Mouse (Mus musculus) hindbrain, embryonic 12.5 days (tissue): ENCODE measurements around the gene Rab2b. TPM values are rescaled to one million over a fixed set of nuclear protein-coding genes. Genes with fewer than 3 reads are reported as not detected.
A peak's percentile ranks its signal among the peaks of the same experiment; 100 is the strongest.

ENCODE experiments used
- ATAC-seq: fragments of 200-750 bp; cut with Nextera tagmentation; 2 replicates; pipeline ENCODE4 v1.8.0; 2017; ENCODE audit warnings: moderate TSS enrichment; ENCODE audit not compliant: low FRiP score
- H3K27ac ChIP-seq: fragments of 300-500 bp; sonication (generic); 2 replicates; pipeline ENCODE4 v1.5.1; 2016; ENCODE audit warnings: mild to moderate bottlenecking
- H3K27me3 ChIP-seq: fragments of 300-500 bp; sonication (generic); 2 replicates; pipeline ENCODE4 v1.6.1; 2016; ENCODE audit warnings: mild to moderate bottlenecking
- H3K36me3 ChIP-seq: fragments of 300-500 bp; sonication (generic); 2 replicates; pipeline ENCODE4 v1.6.1; 2016; ENCODE audit warnings: mild to moderate bottlenecking
- H3K4me1 ChIP-seq: fragments of 300-500 bp; sonication (generic); 2 replicates; pipeline ENCODE4 v1.6.1; 2016
- H3K4me2 ChIP-seq: fragments of 300-500 bp; sonication (generic); replicated peaks from 2 replicates; pipeline ENCODE4 v1.6.1; 2016; ENCODE audit warnings: mild to moderate bottlenecking
- H3K4me3 ChIP-seq: fragments of 300-500 bp; sonication (generic); 2 replicates; pipeline ENCODE4 v1.5.1; 2016; ENCODE audit warnings: mild to moderate bottlenecking
- H3K9ac ChIP-seq: fragments of 300-500 bp; sonication (generic); 2 replicates; pipeline ENCODE4 v1.6.1; 2016; ENCODE audit warnings: mild to moderate bottlenecking, moderate library complexity
- H3K9me3 ChIP-seq: fragments of 300-500 bp; sonication (generic); replicated peaks from 2 replicates; pipeline ENCODE4 v1.6.1; 2016; ENCODE audit warnings: mild to moderate bottlenecking
- WGBS: fragments of 180-500 bp; shearing (Covaris S2); methylation state at CpG from one replicate; pipeline ENCODE4 v1.1.7; 2016; 5-methylcytosine and 5-hydroxymethylcytosine counted together
- polyA plus RNA-seq: library from polyadenylated mRNA; unstranded; fragments of >200 nt; fragmentation: Nextera tagmentation; extraction: Ambion mirVana; gene quantifications from 2 replicates; pipeline ENCODE4 v1.2.1, GENCODE M21; 2016

Rab2b gene
- polyA plus RNA-seq, 1 experiment from 2014 or later: 40.6 TPM

DNA sequence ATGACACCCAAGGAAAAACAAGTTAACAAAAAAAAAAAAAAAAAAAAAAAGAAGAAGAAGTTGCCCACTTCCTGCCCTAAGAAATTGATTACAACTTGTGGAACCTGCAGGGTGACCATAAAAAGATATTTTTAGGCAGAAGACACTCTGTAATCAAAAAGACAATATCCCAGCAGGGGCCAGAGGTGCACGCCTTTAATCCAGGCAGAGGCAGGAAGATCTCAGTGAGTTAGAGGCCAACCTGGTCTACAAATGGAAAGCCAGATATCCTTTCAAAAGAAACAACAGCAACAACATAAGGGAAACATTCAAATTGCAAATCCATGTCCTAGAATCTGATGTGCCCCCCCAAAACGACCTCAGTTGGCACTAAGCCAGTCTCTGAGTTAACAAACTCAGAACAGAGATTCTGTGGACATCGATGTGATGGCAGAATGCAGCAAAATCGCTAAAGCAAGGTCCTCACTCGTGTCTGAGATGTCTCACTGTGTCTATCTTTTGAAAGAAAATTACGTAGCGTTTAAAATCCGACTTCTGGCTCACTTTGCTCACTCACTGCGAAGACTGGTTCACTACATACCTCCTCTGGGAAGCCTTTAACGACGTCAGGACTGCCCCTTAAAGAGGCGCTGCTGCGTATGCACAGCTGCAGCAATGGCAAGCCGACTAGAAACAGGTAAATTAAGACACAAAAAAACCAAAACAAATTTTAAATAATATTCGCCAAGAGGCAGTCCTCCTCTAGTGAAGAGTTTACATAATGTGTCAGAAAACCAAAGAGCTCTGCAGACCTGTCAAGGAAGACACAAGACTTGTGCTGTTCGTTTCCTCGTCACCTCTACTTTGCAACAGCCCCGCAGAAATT is 22.8 kb downstream of the Rab2b start:
- Histone ChIP-seq H3K9me3 (no peaks in the 10 kb centered on the region), H3K27me3 (no peaks in the 10 kb centered on the region), H3K4me2 (peak overlapping the region; percentile 78), H3K9ac (peak overlapping the region; percentile 77), H3K27ac (peak overlapping the region; percentile 93), H3K4me3 (peak overlapping the region; percentile 72), H3K36me3 (0 out of 2 replicates have a peak, but pooled peaks cover 5% of the 10 kb centered on the region), H3K4me1 (peaks cover 13% of the 10 kb centered on the region)
- WGBS: 9% methylated on average over 18 of the region's 18 CpGs
- ATAC-seq: no peak

DNA sequence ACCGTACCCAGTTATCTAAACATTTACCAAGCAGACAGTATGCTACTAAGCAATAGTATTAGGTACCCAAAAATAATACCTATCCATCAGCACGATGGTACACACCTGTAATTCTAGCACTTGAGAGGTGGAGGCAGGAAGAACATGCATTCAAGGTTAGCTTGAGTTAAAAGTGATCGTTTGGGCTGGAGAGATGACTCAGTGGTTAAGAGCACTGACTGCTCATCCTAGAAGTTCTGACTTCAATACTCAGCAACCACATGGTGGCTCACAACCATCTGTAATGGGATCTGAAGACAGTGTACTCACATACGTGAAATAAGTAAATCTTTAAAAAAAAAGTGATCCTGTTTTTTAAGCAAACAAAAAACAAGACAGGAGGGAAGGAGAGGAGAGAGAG is 33.2 kb downstream of the Rab2b start:
- no peaks in the 10 kb centered on the region for H3K36me3 ChIP-seq
- no peak for ATAC-seq
- 86% methylated on average over 4 of the region's 4 CpGs for WGBS

DNA sequence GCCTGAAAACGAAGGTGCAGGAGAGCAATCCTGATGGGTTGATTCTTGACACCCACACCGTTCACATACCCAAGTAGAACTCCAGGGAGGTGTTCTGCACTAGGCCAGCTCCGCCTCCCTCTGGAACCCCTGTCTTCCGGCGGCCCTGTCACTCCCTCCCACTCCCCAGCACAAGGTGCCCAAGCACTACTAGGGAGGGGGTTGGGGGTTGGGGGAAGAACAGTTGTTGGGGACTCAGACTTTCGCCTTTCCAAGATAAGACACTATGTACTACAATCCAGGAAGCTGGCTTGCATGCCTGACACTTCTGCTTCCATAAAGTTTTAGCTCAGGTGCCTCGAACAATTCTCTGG is 34.7 kb downstream of the Rab2b start:
- Histone ChIP-seq H3K9ac (peak overlapping the region; percentile 79), H3K36me3 (0 out of 2 replicates have a peak, but pooled peaks cover 3% of the 10 kb centered on the region), H3K4me3 (peak overlapping the region; percentile 69), H3K4me2 (peak overlapping the region; percentile 87), H3K4me1 (peaks cover 14% of the 10 kb centered on the region), H3K27me3 (no peaks in the 10 kb centered on the region), H3K27ac (peak overlapping the region; percentile 62), H3K9me3 (no peaks in the 10 kb centered on the region)
- peak; percentile 83 for ATAC-seq
- 10% methylated on average over 7 of the region's 7 CpGs for WGBS

More for the DNA sequence above, 33.2 kb downstream of the Rab2b start:
- no peak overlapping the region for H3K9ac ChIP-seq
- no peak overlapping the region for H3K27ac ChIP-seq
- no peaks in the 10 kb centered on the region for H3K9me3 ChIP-seq
- no peak overlapping the region for H3K4me3 ChIP-seq
- no peak overlapping the region for H3K4me2 ChIP-seq
- H3K4me1 ChIP-seq: peaks cover 14% of the 10 kb centered on the region
- no peaks in the 10 kb centered on the region for H3K27me3 ChIP-seq

DNA sequence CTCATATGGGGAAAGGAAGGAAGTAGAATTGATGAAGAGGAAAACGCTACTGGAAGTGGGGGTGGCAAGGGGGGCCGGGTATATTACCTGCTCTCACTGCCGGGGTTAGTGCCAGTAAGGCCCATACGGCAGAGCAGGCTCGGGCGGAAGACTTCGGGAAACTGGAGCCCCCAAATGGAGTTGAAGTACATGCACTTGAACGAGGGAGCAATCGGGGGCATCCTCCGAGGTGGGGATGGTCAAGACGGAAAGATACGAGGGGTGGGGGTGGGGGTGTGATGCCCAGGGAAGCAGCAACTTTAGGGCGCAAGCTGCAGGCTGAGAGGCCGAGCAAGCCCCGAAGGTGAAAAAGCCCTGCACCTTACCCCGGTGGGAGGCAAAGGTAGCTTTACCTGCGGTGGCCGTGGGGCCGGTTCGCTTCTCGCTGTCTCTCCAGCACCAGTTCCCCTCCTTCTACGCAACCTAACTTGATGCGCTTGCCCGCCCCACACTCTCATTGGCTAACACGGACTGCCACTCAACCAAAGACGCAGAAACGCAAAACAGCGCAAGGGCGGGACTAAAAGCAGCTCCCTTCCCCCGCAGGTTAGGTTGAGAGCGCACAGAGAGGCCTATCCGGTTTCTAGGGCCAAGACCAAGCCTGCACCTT is 35.2 kb downstream of the Rab2b start:
- no peaks in the 10 kb centered on the region for H3K9me3 ChIP-seq
- peak overlapping the region; percentile 87 for H3K4me2 ChIP-seq
- peaks cover 14% of the 10 kb centered on the region for H3K4me1 ChIP-seq
- H3K36me3 ChIP-seq: 0 out of 2 replicates have a peak, but pooled peaks cover 3% of the 10 kb centered on the region
- peak overlapping the region; percentile 79 for H3K9ac ChIP-seq
- ATAC-seq: peak; percentile 100
- peak overlapping the region; percentile 62 for H3K27ac ChIP-seq
- no peaks in the 10 kb centered on the region for H3K27me3 ChIP-seq
- peak overlapping the region; percentile 69 for H3K4me3 ChIP-seq
- 0% methylated on average over 32 of the region's 32 CpGs for WGBS

DNA sequence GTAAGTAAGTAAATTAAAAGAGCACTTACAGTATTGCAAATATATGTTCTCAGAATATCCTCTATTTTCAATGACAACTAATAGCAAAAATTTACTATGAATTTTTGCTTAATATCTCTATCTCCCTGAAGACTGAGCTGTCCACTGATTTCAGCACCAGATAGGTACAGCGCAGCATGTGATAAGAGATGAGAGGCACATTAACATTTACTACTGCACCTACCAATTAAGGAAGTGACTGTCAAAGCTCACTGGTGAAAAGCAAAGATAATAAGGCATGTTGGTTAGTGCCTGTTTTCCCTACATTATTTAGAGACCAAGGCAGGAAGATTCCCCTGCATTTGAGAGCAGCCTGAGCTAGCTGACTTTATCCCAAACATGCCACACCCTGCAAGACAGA is 43.1 kb downstream of the Rab2b start:
- no peak overlapping the region for H3K4me2 ChIP-seq
- no peaks in the 10 kb centered on the region for H3K27me3 ChIP-seq
- H3K36me3 ChIP-seq: peaks cover 61% of the 10 kb centered on the region
- no peak for ATAC-seq
- H3K4me1 ChIP-seq: no peaks in the 10 kb centered on the region
- H3K27ac ChIP-seq: no peak overlapping the region
- H3K9me3 ChIP-seq: no peaks in the 10 kb centered on the region
- H3K4me3 ChIP-seq: no peak overlapping the region
- no peak overlapping the region for H3K9ac ChIP-seq
- WGBS: 94% methylated on average over 1 of the region's 1 CpGs

DNA sequence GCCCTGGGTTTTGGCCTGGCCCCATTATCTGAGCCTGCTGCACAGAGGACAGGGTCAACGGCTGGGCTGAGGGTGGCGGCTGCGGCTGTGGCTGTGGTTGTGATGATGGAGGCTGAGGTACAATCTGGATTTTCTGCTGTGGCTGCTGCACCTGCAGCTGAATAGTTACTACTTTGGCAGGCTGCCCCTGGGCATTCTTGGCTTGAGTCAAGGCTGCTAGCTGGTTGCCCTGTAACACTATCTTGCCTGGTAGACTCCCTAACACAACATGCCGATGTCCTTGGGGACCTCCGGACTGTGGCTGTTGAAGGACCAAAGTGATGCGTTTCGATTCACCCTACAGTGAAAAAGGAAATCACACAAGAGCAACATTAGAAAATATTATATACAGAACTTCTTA is 44.2 kb downstream of the Rab2b start:
- Histone ChIP-seq H3K4me3 (no peak overlapping the region), H3K9me3 (no peaks in the 10 kb centered on the region), H3K9ac (no peak overlapping the region), H3K36me3 (peaks cover 69% of the 10 kb centered on the region), H3K27me3 (no peaks in the 10 kb centered on the region), H3K4me2 (no peak overlapping the region), H3K4me1 (no peaks in the 10 kb centered on the region), H3K27ac (no peak overlapping the region)
- WGBS: 95% methylated on average over 7 of the region's 7 CpGs
- no peak for ATAC-seq

DNA sequence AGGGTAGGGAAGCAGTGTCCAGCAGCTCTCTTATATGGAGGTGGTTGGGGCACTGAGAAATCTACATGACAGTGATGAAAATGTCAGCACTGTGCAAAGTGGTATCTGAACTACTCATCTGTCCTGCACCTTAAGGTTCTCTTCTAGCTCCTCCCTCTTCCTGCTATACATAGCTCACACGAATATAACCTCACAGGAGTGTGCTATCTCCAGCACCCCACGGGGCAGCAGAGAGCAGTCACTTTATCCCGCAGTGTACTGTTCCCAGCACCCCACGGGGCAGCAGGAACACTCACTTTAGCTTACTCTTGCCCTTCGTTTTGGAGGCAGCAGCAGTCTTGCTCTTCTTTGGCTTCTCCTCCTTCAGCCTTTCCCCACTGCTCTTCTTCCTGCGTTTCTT is 47.1 kb downstream of the Rab2b start:
- H3K9me3 ChIP-seq: no peaks in the 10 kb centered on the region
- H3K4me1 ChIP-seq: no peaks in the 10 kb centered on the region
- H3K27ac ChIP-seq: no peak overlapping the region
- H3K36me3 ChIP-seq: peaks cover 91% of the 10 kb centered on the region
- H3K27me3 ChIP-seq: no peaks in the 10 kb centered on the region
- 85% methylated on average over 6 of the region's 6 CpGs for WGBS
- no peak overlapping the region for H3K9ac ChIP-seq
- ATAC-seq: no peak
- H3K4me3 ChIP-seq: no peak overlapping the region
- H3K4me2 ChIP-seq: no peak overlapping the region

DNA sequence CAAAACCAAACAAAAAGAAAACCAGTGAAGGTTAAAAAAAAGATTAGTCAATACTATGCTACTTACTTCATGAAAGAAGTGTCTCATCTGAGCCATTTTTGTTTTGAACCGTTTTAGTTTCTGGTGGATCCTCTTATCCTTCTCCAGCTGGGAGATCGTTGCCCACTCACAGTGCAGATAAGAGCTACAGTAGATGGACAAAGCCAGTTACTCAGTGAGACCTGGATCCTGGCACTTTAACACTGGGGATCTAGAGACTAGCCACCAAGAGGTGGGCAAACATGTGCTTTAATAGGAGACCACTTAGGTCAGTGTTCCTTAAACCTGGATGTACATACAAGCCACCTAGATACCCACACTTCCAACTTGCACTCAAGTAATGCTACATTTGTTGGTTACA is 53.4 kb downstream of the Rab2b start:
- ATAC-seq: no peak
- H3K9me3 ChIP-seq: no peaks in the 10 kb centered on the region
- no peak overlapping the region for H3K9ac ChIP-seq
- no peak overlapping the region for H3K4me2 ChIP-seq
- H3K27me3 ChIP-seq: no peaks in the 10 kb centered on the region
- 91% methylated on average over 2 of the region's 2 CpGs for WGBS
- H3K27ac ChIP-seq: no peak overlapping the region
- peaks cover 89% of the 10 kb centered on the region for H3K36me3 ChIP-seq
- H3K4me1 ChIP-seq: no peaks in the 10 kb centered on the region
- H3K4me3 ChIP-seq: no peak overlapping the region

DNA sequence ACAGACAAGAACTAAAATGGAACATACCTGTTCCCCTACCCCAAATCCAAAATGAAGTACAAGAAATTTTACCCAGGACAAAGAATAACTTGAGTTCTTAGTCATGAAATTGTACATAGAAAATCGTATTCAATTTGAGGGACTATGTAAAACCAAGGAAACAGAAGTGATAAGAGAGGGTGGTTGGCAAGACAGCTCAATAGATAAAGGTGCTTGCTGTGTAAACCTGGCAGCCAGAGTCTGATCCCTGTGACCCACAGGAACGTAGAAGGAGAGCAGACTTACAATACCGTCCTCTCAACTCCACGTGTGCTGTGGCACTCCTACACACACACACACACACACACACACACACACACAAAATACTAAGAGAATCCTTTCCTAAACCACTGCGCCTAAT is 62.1 kb downstream of the Rab2b start:
- no peak for ATAC-seq

More for the DNA sequence above, 62.1 kb downstream of the Rab2b start:
- Histone ChIP-seq H3K4me1 (no peaks in the 10 kb centered on the region), H3K4me3 (no peak overlapping the region), H3K4me2 (no peak overlapping the region), H3K9me3 (no peaks in the 10 kb centered on the region), H3K27me3 (no peaks in the 10 kb centered on the region), H3K27ac (no peak overlapping the region), H3K36me3 (peaks cover 89% of the 10 kb centered on the region), H3K9ac (no peak overlapping the region)
- 94% methylated on average over 5 of the region's 5 CpGs for WGBS

Other genes starting within 250 kb of the Rab2b start
- gene Olfr221, start 237.1 kb downstream of the Rab2b start, polyA plus RNA-seq: not detected in 2 replicates
- gene Hnrnpc, start 175.5 kb downstream of the Rab2b start, polyA plus RNA-seq: 726 and 727 TPM in 2 replicates
- 53.6 and 58.4 TPM in 2 replicates for gene Rpgrip1, start 168.8 kb downstream of the Rab2b start, polyA plus RNA-seq
- 68.3 and 72.3 TPM in 2 replicates for gene Supt16, start 82.1 kb downstream of the Rab2b start, polyA plus RNA-seq
- 57.4 and 57.7 TPM in 2 replicates for gene Chd8, start 21.8 kb downstream of the Rab2b start, polyA plus RNA-seq
- 51.1 and 57.3 TPM in 2 replicates for gene Tox4, start 399 bp downstream of the Rab2b start, polyA plus RNA-seq
- 54.7 and 56.1 TPM in 2 replicates for gene Mettl3, start 25.6 kb upstream of the Rab2b start, polyA plus RNA-seq
- gene Sall2, start 49.2 kb upstream of the Rab2b start, polyA plus RNA-seq: 60.7 and 62.8 TPM in 2 replicates
- gene Olfr1513, start 76.9 kb upstream of the Rab2b start, polyA plus RNA-seq: 0.06 TPM in 1 of 2 replicates, not detected in the other
- gene Olfr1512, start 99.6 kb upstream of the Rab2b start, polyA plus RNA-seq: not detected in 2 replicates
- gene Olfr1511, start 117.8 kb upstream of the Rab2b start, polyA plus RNA-seq: not detected in 2 replicates
- gene Olfr1510, start 134.8 kb upstream of the Rab2b start, polyA plus RNA-seq: not detected in 2 replicates
- not detected in 2 replicates for gene Olfr1509, start 163.4 kb upstream of the Rab2b start, polyA plus RNA-seq
- gene Olfr1508, start 187.9 kb upstream of the Rab2b start, polyA plus RNA-seq: not detected in 2 replicates
- not detected in 2 replicates for gene Olfr1507, start 216.2 kb upstream of the Rab2b start, polyA plus RNA-seq